Mouse (Mus musculus) hindbrain, embryonic 14.5 days (tissue): Measurements from ENCODE around the gene Radil. TPM values are rescaled to one million over a fixed set of nuclear protein-coding genes. Genes with fewer than 3 reads are reported as not detected.

Experiments used
- ATAC-seq: fragments of 200-750 bp; cut with Nextera tagmentation; 2 replicates; pipeline ENCODE4 v1.8.0; 2017; ENCODE audit warnings: moderate number of reproducible peaks, mild to moderate bottlenecking, moderate TSS enrichment, moderate library complexity; ENCODE audit not compliant: low FRiP score
- DNase-seq: peaks from one replicate; pipeline ENCODE4 v3.0.0-alpha.2; 2015; ENCODE audit warnings: low spot score
- H3K27ac ChIP-seq: fragments of 300-500 bp; sonication (generic); 2 replicates; pipeline ENCODE4 v1.5.1; 2014; ENCODE audit warnings: mild to moderate bottlenecking, moderate library complexity
- H3K27me3 ChIP-seq: fragments of 300-500 bp; sonication (generic); 2 replicates; pipeline ENCODE4 v1.6.1; 2014; ENCODE audit warnings: mild to moderate bottlenecking, low read length, mixed read lengths; ENCODE audit not compliant: control insufficient read depth, insufficient read depth
- H3K36me3 ChIP-seq: fragments of 300-500 bp; sonication (generic); replicated peaks from 2 replicates; pipeline ENCODE4 v1.6.1; 2014; ENCODE audit not compliant: control insufficient read depth, insufficient read depth
- H3K4me1 ChIP-seq: fragments of 300-500 bp; sonication (generic); replicated peaks from 2 replicates; pipeline ENCODE4 v1.6.1; 2014; ENCODE audit warnings: antibody characterized with exemption, low read length, mixed read lengths; ENCODE audit not compliant: control insufficient read depth, insufficient read depth
- H3K4me2 ChIP-seq: fragments of 300-500 bp; sonication (generic); replicated peaks from 2 replicates; pipeline ENCODE4 v1.6.1; 2014; ENCODE audit warnings: mild to moderate bottlenecking, moderate library complexity
- H3K4me3 ChIP-seq: fragments of 300-500 bp; sonication (generic); replicated peaks from 2 replicates; pipeline ENCODE4 v1.5.1; 2014; ENCODE audit warnings: mild to moderate bottlenecking, low read length
- H3K9ac ChIP-seq: fragments of 300-500 bp; sonication (generic); 2 replicates; pipeline ENCODE4 v1.6.1; 2014
- H3K9me3 ChIP-seq: fragments of 300-500 bp; sonication (generic); 2 replicates; pipeline ENCODE4 v1.6.1; 2016; ENCODE audit warnings: low read length; ENCODE audit not compliant: control insufficient read depth
- WGBS: fragments of 180-500 bp; shearing (Covaris S2); extraction: QIAGEN DNeasy Blood & Tissue Kit; methylation state at CpG from one replicate; pipeline ENCODE4 v1.1.7; 2014; 5-methylcytosine and 5-hydroxymethylcytosine counted together
- polyA plus RNA-seq: library from polyadenylated mRNA; unstranded; fragments of >200 nt; fragmentation: Nextera tagmentation; extraction: Ambion mirVana; gene quantifications from 2 replicates; pipeline ENCODE4 v1.2.1, GENCODE M21; 2014

Gene Radil
- polyA plus RNA-seq, 1 experiment from 2014 or later = 17.4 TPM

DNA sequence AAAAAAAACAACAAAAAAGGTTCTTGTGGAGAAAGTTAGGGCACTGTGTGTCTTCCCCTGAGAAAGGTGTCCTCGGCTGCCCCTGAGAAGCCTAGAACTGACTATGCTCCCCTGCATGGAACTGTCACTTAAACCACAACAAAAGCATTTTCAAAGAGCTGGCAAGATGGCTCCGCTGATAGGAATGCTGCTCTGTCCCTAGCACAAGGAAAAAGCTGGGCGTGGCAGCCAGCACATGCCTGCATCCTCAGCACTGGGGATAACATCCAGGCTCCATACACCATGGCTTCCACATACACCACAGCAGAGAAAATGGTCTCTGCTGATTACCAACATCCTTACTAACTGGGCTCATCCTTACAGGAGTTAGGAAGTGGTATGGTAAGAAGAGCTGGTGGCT, 3.8 kb downstream of the Radil start:
- DNase-seq (no peak), ATAC-seq (no peak)
- H3K4me2 ChIP-seq = no peak overlapping the region
- H3K9ac ChIP-seq = no peak overlapping the region
- no peaks in the 10 kb centered on the region for H3K9me3 ChIP-seq
- H3K27ac ChIP-seq = no peak overlapping the region
- H3K27me3 ChIP-seq = no peaks in the 10 kb centered on the region
- peaks cover 9% of the 10 kb centered on the region; the same call in 1 of the 2 replicates for H3K4me1 ChIP-seq
- 0 out of 2 replicates have a peak, but pooled peaks cover 8% of the 10 kb centered on the region for H3K36me3 ChIP-seq
- 74% methylated on average over 3 of the region's 3 CpGs for WGBS
- no peak overlapping the region for H3K4me3 ChIP-seq

DNA sequence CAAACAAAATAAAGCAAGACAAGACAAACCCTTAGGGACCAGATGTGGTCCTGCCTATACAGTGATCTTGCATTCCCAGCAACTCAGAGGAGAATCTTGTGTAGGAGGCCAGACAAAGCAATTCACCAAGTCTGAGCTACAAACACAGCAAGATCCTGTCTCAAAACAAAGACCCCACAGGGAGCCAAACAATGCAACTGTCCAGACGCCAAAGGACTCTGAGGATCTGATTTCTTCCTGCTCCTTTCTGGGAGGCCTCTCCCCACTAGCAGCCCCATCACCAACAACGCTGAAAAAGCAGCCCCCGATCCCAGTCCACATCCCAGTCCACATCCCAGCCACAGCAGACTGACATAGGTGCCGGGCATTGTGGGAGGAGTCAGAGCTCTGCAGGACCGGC, 4.6 kb downstream of the Radil start:
- H3K9me3 ChIP-seq = no peaks in the 10 kb centered on the region
- WGBS = 5% methylated on average over 5 of the region's 5 CpGs
- no peak overlapping the region for H3K9ac ChIP-seq
- 0 out of 2 replicates have a peak, but pooled peaks cover 8% of the 10 kb centered on the region for H3K36me3 ChIP-seq
- no peak overlapping the region for H3K4me2 ChIP-seq
- H3K4me3 ChIP-seq = no peak overlapping the region
- H3K27ac ChIP-seq = no peak overlapping the region
- no peaks in the 10 kb centered on the region for H3K27me3 ChIP-seq
- ATAC-seq = no peak
- DNase-seq = no peak
- peaks cover 9% of the 10 kb centered on the region; the same call in 1 of the 2 replicates for H3K4me1 ChIP-seq

- Histone ChIP-seq H3K9me3 (no peaks in the 10 kb centered on the region), H3K27ac (no peak overlapping the region)
- 88% methylated on average over 5 of the region's 5 CpGs for WGBS
These were observed 5.7 kb downstream of the Radil start for GRCm38 (mm10) chr5:142545014-142545795.

GRCm38 (mm10) chr5:142537286-142537685, 13.6 kb downstream of the Radil start:
- no peaks in the 10 kb centered on the region for H3K36me3 ChIP-seq
- no peak overlapping the region for H3K4me3 ChIP-seq
- DNase-seq (no peak), ATAC-seq (no peak)
- 91% methylated on average over 3 of the region's 3 CpGs for WGBS
- no peaks in the 10 kb centered on the region for H3K9me3 ChIP-seq
- no peaks in the 10 kb centered on the region for H3K4me1 ChIP-seq
- H3K4me2 ChIP-seq = no peak overlapping the region
- no peak overlapping the region for H3K9ac ChIP-seq
- H3K27ac ChIP-seq = no peak overlapping the region
- no peaks in the 10 kb centered on the region for H3K27me3 ChIP-seq

More at GRCm38 (mm10) chr5:142545014-142545795, 5.7 kb downstream of the Radil start:
- Histone ChIP-seq H3K36me3 (0 out of 2 replicates have a peak, but pooled peaks cover 8% of the 10 kb centered on the region), H3K27me3 (no peaks in the 10 kb centered on the region), H3K4me1 (peaks cover 9% of the 10 kb centered on the region; the same call in 1 of the 2 replicates), H3K9ac (no peak overlapping the region), H3K4me3 (no peak overlapping the region), H3K4me2 (no peak overlapping the region)
- DNase-seq (no peak), ATAC-seq (no peak)

DNA sequence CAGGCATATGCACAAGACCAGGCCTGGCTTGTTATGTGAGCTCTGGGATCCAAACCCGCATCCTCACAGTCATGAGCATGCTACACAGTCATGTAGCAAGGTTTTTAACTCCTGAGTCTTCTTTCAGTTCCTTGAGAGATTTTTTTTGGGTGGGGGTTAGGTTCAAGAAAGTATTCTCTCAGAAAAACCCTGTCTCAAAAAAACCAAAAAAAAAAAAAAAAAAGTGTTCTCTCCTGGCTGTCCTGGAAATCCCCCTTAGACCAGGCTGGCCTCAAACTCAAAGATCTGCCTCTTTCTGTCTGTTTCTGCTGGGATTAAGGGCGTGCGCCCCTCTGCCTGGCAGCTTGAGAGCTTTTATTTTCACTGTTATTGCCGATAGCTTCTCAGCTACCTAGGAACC, 15.5 kb downstream of the Radil start:
- H3K4me1 ChIP-seq = no peaks in the 10 kb centered on the region
- H3K27me3 ChIP-seq = 0 out of 2 replicates have a peak, but pooled peaks cover 5% of the 10 kb centered on the region
- 90% methylated on average over 4 of the region's 4 CpGs for WGBS
- H3K4me2 ChIP-seq = no peak overlapping the region
- no peak overlapping the region for H3K4me3 ChIP-seq
- no peaks in the 10 kb centered on the region for H3K36me3 ChIP-seq
- ATAC-seq (no peak), DNase-seq (no peak)
- no peak overlapping the region for H3K27ac ChIP-seq
- no peak overlapping the region for H3K9ac ChIP-seq
- no peaks in the 10 kb centered on the region for H3K9me3 ChIP-seq

DNA sequence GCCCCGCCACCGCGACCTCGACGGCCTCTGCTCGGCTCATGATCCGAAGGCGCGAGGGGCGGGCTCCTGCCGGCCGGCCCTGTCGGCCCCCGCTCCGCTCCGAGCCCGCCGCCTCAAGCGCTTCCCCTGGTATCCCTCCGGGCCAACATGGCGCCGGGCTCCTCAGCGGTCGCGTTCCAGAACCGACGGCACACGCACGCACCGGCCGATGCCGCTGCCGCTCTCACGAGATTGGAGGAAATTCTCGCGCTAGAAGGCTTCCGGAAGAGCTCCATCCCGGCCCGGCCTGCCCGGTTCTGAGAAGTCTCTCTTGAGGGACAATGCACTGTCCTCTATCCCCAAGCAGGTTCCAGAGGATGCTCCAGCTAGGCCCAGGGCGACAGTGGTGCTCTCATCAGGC, 21.0 kb downstream of the Radil start, which contains the start of gene Papolb:
Gene Papolb, minus strand, starts transcription at position 162 of the 400 bp plus-strand sequence.
- H3K4me1 ChIP-seq = no peaks in the 10 kb centered on the region
- no peak within 1 kb of the TSS for H3K4me3 ChIP-seq
- no peaks in the 10 kb centered on the region for H3K36me3 ChIP-seq
- DNase-seq (no peak), ATAC-seq (no peak)
- 40% methylated on average over 41 of the region's 41 CpGs for WGBS
- H3K27ac ChIP-seq = no peak within 1 kb of the TSS
- H3K4me2 ChIP-seq = no peak within 1 kb of the TSS; the same call in 1 of the 2 replicates
- no peak within 1 kb of the TSS for H3K9ac ChIP-seq
- no peaks in the 10 kb centered on the region for H3K9me3 ChIP-seq
- H3K27me3 ChIP-seq = 0 out of 2 replicates have a peak, but pooled peaks cover 6% of the 10 kb centered on the region

DNA sequence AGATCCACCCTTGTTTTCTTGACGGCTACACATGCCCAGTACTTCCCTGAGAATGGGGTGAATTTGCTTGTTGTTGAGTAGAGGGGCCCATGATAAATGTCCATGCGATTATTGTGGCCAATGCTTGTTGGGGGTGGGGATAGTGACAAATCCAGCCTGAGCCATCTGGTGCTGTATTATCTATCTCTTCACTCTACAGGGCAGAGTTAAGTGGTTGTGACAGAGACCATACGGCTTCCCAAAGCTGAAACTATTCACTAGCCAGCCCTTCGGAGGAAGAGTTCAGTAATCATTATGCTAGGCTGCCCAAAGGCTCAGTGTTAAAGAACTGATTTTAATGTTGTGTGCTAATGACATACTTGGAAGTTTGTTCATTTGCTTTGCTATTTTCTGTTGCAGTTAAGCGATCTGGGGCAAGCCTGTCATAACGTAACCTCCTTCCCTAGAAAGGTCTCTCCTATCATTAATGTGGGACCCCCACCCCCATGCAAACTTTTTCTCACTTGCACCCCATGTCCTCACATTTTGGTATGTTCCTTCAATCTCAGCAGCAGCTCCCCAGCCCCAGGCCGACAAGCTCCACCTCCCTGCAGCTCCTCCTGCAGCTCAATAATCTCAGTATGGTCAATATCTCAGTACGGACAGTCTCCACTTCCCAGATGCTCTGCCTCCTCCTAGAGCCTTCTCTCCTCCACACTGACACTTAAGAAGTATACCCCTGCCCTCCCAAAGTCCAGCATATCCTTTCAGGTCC, 26.0 kb downstream of the Radil start:
- no peak overlapping the region for H3K4me3 ChIP-seq
- ATAC-seq (no peak), DNase-seq (no peak)
- H3K9ac ChIP-seq = no peak overlapping the region
- H3K27me3 ChIP-seq = no peaks in the 10 kb centered on the region
- H3K27ac ChIP-seq = no peak overlapping the region
- no peaks in the 10 kb centered on the region for H3K4me1 ChIP-seq
- no peaks in the 10 kb centered on the region for H3K9me3 ChIP-seq
- WGBS = 69% methylated on average over 8 of the region's 8 CpGs
- H3K4me2 ChIP-seq = no peak overlapping the region
- no peaks in the 10 kb centered on the region for H3K36me3 ChIP-seq

- no peak overlapping the region for H3K27ac ChIP-seq
- DNase-seq (no peak), ATAC-seq (no peak)
- no peak overlapping the region for H3K4me2 ChIP-seq
- no peaks in the 10 kb centered on the region for H3K9me3 ChIP-seq
- no peaks in the 10 kb centered on the region for H3K4me1 ChIP-seq
- H3K9ac ChIP-seq = no peak overlapping the region
- H3K4me3 ChIP-seq = no peak overlapping the region
- H3K27me3 ChIP-seq = no peaks in the 10 kb centered on the region
- no peaks in the 10 kb centered on the region for H3K36me3 ChIP-seq
- WGBS = 88% methylated on average over 11 of the region's 11 CpGs
These were observed 29.6 kb downstream of the Radil start for GRCm38 (mm10) chr5:142521195-142521866.

DNA sequence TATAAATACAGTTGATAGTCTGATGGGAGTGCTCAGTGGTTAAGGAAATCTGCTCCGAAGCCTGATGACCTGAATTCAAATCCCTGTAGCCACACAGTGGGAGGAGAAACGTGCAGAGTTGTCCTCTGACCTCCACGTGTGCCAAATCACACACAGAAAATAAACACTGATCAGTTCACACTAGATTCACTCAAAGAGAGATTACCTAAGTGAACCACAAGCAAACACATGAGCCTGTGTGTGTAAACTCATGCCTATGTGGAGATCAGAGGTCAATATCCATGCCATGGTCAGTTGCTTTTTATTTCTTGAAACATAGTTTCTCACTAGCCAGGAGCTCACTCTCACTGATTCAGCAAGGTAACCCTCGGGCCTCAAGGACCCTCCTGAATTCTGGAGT, 30.5 kb downstream of the Radil start:
- Histone ChIP-seq H3K4me2 (no peak overlapping the region), H3K4me3 (no peak overlapping the region), H3K9me3 (no peaks in the 10 kb centered on the region), H3K9ac (no peak overlapping the region), H3K27ac (no peak overlapping the region), H3K36me3 (no peaks in the 10 kb centered on the region), H3K4me1 (no peaks in the 10 kb centered on the region), H3K27me3 (no peaks in the 10 kb centered on the region)
- 85% methylated on average over 4 of the region's 4 CpGs for WGBS
- ATAC-seq = no peak
- DNase-seq = no peak
